Mouse (Mus musculus) liver, embryonic 14.5 days (tissue): ENCODE data around the gene Spop.

Source experiments
- CTCF ChIP-seq: IDR thresholded peaks from 2 replicates; pipeline ENCODE4 v1.5.1; 2016; ENCODE audit warnings: antibody characterized with exemption, low read depth, control low read depth
- EP300 ChIP-seq: IDR thresholded peaks from 2 replicates; pipeline ENCODE4 v1.6.1; 2016; ENCODE audit warnings: antibody characterized with exemption, low read depth

GRCm38 (mm10) chr11:95390420-95390819 is 23.5 kb upstream of the Spop start:
- TF ChIP-seq EP300 (no peak), CTCF (no peak)
